Mouse (Mus musculus) T-cell, adult 2 months (primary cell): ENCODE measurements around the gene Numbl.
A peak's percentile ranks its signal among the peaks of the same experiment; 100 is the strongest.

Experiments used
- DNase-seq: peaks from one replicate; pipeline ENCODE4 v3.0.0; 2022; ENCODE audit warnings: low spot score

Numbl gene

DNA sequence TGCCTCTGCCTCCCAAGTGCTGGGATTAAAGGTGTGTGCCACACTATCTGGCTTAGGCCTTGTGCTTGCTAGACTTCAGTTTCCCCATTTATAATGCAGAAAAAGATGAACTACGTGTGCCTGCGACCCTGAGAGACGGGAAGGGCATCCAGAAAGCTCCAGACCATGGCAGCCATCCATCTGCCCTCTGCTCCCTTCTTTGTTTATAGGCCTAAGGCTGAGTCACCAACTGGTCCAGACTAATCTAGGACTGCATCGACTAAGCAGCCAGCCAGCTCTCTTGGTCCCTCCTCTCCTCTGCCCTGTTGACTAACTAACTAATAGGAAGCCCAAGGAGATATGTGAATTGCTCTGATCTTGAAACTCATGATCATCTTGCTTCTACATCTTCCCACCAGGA lies 37.7 kb downstream of the Numbl start:
- DNase-seq, result no peak

DNA sequence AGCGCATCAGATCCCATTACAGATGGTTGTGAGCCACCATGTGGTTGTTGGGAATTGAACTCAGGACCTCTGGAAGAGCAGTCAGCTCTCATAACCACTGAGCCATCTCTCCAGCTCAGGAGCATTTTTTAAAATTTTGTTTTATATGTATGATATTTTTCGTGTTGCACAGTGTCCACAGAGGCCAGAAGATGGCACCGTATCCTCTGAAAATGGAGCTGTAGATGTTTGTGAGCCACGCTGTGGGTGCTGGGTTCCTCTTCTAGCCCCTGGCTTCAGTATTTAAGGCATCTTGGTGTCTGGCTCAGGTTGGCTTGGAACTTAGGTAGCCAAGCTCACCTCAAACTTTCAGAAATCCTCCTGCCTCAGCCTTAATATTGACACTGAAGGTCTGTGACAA lies 38.3 kb downstream of the Numbl start:
- no peak for DNase-seq

DNA sequence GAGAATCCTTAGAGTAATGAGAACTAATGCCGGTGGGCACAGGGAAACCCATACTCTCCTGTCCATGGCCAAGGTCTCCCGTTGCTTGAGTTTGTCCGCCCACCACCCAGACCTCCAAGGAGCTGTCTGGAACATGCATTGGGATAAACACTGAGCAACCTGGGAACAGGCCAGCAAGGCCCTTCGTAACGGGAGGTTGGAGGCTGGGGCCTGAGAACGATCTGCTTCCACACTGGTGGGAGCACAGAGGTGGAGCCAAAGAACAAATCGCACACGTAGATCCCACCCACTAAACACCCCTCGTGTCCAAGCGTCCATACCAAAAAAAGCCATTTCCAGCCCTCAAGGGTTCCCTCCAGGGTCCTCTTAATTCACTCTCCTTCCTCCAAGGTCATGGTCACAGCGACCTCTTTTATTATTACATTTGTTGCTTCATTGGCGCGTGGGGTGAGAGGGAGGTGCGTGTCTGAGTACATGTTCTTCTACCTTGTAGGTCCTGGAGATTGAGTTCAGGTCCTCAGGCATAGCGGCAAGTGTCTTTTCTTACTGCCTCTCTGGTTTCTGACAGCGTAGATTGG lies 39.9 kb downstream of the Numbl start:
- DNase-seq, result no peak

DNA sequence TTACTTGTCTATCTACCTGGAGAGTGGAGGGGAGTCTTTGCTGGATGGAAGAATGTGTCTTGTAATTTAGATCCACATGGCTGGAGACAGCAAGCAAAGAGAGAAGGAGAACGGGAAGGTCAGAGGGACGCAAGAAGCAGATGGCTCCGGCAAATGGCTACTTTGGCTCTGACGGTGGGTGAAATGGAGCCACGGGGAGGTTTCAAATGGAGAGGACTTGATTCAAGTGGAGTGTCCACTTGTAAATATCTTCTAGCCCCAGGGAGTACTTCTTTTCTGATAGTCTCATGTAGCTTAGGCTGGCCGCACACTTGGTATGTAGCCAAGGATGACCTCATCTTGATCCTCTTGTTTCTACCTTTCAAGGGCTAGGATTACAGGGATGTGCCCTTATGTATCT lies 40.6 kb downstream of the Numbl start:
- no peak for DNase-seq

DNA sequence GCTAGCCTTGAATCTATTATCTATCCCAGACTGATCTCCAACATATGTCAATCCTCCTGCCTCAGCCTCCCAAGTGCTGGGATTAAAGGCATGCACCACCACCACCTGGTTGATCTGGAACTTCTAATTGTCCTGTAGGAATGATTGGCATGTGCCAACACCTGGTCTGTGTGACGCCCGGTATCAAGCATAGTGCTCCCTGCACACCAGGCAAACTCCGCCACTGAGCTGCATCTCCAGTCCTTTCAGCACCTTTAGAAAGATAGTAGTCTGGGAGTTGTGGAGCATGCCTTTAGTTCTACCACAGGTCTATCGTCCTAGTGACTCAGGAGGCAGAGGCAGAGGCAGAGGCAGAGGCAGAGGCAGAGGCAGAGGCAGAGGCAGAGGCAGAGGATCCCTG lies 42.1 kb downstream of the Numbl start:
- no peak for DNase-seq

DNA sequence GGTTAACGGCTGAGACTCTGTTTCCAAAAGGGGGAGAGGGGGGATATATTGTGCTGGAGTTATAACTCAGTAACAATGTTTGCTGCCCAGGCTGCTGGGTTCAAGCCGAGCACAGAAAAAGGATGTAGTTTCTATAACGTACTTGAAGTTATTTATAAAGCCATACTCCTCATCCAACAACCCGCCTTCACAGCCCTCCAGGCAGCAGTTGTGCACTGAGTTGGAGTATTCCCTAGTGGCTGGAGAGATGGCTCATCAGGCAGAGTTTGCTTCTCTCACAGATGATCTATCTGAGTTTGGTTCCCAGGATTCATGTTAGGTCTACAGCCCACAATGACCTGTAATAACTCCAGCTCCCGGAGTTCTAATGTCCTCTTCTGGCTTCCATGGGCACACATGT lies 42.6 kb downstream of the Numbl start:
- DNase-seq, result no peak

DNA sequence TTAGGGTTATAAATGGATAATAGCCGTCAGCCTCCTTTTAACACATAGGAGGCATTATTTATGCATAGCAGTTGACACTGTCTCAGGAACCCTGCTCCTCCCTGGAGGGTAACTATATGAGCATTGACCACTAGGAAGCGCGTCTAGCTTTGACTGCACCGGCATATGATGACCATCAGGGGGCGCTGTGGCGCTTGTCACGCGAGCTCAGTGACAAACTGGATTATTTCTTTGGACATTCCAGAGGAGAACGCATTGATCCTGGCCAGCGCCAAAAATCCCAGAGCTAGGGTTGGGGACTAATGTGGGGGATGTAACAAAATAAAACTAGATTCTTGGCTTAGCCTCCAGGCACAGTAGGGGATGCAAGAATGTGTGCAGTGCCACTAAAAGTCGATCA lies 43.9 kb downstream of the Numbl start:
- peak; percentile 34 for DNase-seq

DNA sequence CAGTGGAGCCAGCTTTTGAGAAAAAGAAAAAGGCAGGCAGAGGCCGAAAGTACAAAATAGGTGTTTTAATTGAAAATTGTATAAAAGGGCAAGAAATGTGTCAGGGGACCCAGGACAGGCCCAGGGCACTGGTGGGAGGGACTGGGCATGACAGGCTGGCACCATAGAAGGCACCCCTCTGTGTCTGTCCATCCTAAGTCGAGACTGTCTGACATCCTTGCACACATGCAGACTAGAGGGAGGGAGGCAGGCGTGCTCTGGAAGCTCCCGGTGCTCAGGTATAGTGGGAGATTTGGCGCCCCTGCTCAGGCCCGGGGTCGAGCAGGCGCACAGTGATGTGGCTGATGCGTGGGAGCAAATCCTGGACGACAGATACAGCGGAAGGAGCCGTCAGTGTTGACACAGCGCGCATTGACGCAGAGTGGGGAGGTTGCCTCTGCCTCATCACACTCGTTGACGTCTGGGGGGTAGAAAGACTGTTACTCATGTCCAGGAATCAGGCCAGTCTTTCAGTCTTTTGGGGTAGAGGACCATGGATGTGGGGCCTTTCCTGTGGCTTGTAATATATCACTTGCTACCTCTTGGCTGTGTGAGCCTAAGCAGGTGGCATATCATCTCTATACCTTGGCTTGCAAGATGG lies 47.0 kb downstream of the Numbl start:
- DNase-seq, result no peak

DNA sequence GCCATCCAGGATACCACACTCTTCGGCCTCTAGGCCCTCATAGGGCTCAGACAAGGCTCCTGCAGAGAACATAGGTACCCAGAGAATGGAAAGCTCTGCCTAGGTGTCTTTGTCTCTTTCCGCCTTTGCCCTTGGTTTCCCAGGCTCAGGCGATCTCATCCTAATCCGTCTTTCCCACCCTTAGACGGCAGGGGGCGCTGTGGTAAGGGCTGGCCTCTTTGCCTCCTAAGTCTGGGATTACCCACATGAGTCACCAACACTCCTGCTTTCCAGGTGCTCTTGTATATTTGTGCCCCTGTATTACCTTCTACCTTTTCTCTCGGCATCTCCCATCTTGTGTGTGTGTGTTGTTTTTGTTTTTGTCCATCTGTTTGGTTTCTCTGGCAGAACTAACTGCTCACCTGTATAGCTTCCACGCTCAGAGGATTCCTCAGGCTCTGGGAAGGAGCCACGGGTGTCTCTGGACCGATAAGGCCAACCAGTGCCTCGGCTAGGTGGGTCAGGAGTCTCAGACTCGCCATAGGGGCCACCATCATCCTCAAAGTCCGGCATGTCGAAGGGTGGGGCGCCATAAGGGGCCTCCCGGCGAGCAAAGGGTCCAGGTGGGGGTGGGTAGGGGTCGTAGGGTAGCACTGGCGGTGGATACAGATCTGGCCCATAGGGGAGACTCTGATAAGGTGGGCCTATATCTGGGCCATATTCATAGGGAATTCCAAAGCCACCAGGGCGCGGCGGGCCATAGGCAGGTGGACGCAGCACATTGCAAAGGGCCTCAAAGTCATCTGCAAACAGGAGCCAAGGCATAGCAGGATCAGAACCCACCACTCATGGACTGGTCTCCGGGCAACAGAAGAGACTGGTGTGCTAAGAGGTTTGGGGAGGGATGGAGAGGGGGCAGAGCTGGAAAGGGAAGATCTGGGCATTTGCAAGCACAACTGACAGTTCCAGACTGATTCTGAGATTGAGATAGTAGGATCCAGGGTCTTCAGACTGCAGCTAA lies 48.2 kb downstream of the Numbl start:
- no peak for DNase-seq

DNA sequence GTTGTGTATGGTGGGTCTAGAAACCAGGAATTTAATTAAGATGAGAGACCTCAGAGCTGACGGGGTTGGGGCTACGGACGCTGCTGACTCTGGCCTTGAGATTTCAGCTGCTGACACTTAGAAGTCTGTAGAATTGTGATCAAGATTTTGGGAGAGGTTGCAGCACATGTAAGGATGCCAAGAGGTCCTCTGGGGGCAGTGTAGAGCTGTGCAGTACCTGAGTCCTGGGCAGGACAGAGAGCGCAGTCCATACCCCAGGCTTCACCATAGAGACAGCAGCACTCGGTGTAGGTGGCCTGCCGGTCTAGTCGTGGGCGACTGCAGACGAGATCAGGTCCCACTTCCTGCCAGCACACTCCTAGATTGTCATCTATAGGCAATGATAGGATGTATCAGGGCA lies 49.3 kb downstream of the Numbl start:
- no peak for DNase-seq

DNA sequence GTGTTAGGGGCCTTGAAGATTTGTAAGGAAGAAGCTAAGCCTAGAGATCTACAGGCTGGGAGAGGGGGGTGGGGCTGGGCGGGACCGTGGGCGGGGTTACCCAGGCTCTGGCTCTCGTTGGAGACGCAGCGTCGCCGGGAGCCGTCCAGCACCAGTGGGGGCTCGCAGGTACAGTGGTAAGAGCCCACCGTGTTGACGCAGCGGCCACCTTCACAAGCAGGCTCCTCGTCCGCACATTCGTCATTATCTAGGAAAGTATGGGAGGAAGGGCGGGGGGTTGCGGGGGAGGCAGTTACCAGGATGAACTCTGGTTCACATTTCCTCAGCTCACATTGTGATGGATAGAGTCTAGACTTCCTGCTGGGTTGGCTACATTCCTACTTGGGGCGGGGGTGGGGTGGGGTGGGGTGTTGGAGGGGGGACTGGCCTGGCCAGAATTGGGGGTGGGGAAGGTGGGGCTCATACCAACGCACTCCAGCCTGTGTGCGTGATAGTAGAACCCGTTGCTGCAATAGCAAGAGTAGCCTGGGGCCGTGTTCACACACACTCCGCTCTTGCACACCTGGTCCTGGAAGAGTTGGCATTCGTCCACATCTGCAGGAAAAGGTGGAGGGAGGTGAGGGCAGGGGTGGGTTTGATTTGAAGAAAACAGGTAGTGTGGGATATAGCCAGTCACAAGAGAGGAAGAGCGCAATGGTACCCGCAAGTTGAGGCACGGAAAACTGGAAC lies 50.8 kb downstream of the Numbl start:
- no peak for DNase-seq

DNA sequence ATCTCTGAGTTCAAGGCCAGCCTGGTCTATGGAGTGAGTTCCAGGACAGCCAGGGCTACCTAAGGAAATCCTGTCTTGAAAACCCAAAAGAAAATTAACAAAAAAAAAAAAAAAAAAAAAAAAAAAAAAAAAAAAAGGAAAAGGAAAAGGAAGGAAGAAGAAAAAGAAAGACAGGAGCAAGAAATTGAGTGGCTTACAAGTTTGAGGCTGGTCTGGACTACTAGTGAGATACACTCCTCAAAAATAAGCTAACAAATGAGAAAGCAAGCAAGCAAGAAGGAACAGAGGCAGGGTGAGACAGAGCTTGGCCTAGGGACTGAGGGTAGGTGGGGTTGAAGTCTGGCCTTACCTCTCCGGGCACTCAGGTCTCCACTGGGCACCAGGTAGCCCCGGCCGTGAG lies 51.6 kb downstream of the Numbl start:
- DNase-seq, result no peak

DNA sequence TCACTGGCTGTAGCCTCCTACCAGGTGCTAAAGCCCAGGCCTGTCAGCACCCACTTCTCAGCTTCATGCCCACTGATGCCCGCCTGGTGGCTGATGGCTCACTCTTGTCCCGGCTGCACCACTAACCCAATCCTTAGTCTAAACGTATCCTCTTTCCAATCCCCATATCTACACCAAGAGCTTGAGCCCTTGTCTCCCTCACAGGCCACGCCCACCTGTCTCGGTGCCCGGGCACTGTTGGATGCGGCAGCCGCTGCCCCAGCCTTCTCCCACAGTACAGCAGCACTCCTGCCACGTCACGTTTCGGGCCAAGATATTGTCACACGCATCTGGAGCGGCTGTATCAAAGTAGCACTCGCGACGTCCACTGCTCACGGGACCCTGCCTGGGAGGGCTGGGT lies 52.1 kb downstream of the Numbl start:
- no peak for DNase-seq

DNA sequence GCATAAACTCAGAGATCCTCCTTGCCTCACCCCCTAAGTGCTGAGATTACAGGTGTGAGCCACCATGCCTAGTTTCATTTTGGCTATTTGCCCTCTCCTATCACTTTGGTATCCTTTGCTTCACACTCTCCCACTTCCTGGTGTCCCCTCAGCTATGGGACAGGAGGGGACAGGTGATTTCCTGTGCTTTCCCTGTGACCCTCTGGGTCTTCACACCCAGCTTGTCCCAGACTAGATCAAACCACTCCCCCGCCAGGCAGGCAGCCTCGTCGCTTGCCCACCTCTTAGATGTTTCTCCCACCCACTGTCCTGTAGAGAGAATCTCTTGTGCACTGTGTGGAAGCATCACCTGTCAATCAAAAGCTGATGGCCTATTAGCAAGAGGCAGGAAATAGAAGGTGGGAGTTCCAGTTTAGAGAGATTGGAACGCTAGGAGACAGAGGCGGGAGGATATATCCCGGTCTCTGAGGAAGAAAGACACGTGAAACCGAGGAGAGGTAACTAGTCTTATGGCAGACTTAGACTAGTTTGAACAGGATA lies 52.8 kb downstream of the Numbl start:
- DNase-seq, result no peak

DNA sequence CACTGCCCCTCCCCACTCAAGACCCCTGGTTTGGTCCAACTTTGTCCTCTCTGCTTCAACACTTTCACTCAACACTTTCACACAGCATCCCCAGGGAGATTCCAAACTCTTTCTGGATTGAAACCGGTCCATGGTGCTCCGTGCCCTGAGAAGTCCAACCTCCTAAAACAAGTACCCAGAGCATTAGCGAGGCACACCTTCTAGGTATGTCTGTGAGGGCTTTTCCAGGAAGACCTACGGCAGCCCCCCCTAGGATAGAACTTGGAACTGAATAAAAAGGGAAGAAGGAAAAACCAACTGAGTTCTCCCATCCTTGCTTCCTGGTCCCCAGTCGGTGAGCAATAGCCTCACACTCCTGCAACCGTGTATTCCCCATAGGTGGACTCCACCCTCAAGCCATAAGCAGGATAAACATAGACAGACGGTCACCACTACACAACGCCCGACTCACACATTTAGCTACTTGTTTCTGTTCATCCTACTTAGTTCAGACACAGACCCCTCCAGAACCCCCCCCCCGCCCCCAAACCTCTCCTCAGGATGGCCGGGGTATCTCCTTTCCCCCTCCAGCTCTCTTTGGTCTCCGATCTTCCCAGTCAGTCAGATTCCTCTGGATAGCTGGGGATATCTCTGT lies 53.5 kb downstream of the Numbl start:
- DNase-seq, result no peak

DNA sequence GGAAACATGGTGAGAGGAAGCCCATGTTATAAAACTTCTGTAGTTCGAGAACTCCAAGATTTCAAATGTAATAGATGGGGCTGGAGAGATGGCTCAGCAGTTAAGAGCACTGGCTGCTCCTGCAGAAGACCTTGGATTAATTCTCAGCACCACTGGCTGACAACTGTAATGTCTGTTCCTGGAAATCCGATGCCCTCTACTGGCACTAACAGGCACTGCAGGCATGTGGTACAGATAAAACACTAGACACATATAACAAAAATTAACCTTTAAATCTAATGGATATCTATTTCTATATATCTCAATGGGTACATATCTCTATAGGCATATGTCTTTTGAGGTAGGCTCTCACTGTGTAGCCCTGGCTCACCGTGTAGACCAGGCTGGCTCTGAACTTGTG lies 56.2 kb downstream of the Numbl start:
- no peak for DNase-seq

DNA sequence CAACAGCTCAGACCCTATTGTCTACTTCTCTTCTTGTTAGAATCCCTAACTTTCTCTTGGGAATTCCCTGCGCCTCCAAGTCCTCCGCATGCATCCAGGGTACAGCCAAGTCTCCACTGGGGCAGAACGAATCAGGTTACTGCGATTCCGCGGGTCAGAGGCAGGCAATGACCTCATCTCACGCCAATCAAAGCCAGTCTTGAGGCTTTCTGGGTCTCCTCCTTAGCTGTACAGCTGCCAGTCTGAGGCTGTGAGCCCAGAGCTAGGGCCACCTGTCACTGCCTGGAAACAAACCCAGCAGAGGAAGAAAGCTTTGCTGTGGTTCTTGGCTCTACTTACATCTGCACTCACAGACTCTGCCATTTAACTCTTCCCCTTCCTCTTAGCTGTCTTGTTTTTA lies 57.7 kb downstream of the Numbl start:
- DNase-seq, result no peak

DNA sequence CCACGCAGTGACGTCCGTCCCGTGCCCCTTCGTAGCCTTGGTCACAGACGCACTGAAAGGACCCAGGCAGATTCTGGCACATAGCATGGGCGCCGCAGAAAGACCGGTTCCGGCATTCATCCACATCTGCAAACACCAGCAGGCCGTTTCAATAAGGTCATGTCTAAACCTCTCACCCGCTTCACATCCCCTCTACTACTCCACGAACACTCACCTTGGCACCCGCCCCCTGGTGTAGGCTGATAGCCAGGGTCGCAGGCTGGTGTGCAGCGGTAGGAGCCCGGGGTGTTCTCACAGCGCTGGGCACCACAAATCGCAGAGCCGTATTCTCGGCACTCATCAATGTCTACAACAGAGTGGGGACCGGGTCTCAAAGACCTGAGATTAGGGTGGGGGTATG lies 61.2 kb downstream of the Numbl start:
- DNase-seq, result no peak

DNA sequence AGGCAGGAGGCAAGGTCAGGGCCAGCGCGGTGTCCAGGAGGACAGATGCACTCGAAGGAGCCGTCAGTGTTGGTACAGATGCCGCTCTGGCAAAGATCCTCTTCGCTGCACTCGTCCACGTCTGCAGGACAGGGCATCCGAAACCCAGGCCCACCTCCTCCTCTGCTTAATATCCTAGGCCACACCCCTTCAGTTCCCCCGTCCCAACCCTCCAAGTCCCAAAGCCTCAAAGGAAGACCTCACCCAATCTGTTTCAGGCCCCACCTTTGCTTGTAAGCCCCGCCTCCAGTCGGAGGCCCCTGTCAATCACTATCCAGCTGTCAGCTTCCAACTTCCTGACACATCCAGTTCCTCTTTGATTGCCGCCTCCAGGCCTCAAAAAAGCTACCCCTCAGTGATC lies 64.1 kb downstream of the Numbl start:
- DNase-seq, result no peak

DNA sequence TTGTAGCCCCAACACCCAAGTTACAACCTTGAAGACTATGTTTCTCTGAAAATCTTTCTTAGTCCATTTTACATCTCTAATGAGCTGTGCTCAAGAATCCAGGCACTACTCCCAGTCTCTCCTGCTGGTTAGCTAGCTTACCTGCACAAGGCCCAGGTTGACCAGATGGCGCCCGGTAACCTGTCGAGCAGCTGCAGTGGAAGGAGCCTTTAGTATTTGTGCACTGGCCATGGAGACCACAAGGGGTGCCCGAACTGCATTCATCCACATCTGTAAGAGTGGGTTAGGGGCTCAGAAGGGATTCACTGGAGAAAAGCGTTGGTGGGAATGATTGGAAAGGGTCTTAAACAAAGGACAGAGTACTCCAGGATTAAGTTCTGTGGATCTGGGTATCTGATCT lies 64.8 kb downstream of the Numbl start:
- DNase-seq, result no peak

DNA sequence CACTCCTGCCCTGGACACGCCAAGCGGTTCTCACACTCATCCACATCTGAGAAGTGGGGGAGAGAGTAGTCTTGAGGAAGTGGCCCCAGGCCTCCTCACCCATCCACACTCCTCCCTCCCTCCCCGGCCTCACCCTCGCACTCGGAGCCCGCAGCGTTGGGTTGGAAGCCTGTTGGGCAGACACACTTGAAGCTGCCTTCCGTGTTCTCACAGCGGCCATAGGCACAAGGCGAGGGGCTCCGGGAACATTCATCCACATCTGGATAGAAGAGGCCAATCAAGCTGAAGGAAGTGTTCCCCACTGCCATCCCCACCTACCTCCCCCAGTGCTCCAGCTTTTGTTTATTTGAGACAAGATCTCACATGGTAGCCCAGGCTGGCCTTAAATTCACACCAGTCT lies 65.9 kb downstream of the Numbl start:
- no peak for DNase-seq

DNA sequence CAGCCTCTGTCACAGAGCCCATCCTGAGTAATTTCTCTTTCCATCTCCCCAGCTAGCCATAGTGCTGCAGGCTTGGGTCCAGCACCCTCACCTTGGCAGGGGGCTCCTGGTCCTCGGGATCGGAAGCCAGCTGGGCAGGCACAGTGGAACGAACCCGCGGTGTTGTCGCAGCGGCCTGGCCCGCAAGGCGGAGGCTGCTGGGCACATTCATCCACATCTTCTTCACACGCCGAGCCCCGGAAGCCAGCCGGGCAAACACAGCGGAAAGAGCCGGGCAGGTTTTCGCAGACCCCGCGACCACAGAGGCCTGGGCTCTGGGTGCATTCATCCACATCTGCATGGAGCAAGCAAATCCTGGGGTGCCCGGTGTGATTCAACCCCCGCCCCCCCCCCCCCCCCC lies 66.7 kb downstream of the Numbl start:
- DNase-seq, result no peak
